Mouse (Mus musculus): Measurements from ENCODE around the gene 3830406C13Rik. TPM values are rescaled to one million over a fixed set of nuclear protein-coding genes. Genes with fewer than 3 reads are reported as not detected.

3830406C13Rik gene
- polyA plus RNA-seq, 1 experiment, result 0.63 TPM

DNA sequence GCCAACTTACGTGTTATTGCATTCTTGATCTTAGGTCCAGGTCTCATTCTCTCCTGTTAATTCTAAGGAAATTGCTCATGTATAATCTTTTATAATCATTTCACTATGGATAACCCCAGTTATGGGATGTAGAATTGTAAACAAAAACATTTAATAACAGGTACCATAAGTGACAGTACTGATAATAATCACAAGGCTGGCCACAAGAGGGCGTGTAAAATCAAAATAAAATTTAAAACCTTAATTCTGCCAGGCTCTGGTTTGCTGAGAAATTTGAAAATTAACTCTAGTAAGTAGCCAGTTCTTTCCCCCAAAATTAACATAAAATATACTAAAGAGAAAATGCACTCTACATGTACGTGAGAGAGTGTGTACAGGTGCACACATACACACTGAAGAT, 16.7 kb downstream of the 3830406C13Rik start:
- H3K4me3 ChIP-seq (replicated peaks), result no peak overlapping the region
- no peaks in the 10 kb centered on the region for H3K27me3 ChIP-seq (ENCODE audit: control insufficient read depth)
- no peaks in the 10 kb centered on the region for H3K9me3 ChIP-seq (ENCODE audit: control insufficient read depth, low read length)
- H3K36me3 ChIP-seq (ENCODE audit: control insufficient read depth), result peaks cover 27% of the 10 kb centered on the region
- no peaks in the 10 kb centered on the region for H3K4me1 ChIP-seq (ENCODE audit: control insufficient read depth)
- no peak for TF ChIP-seq GATA1 (IDR thresholded peaks at IDR 0.05; ENCODE audit: low read length)
- no peak for TF ChIP-seq TAL1 (IDR thresholded peaks at IDR 0.05; ENCODE audit: low read length)

DNA sequence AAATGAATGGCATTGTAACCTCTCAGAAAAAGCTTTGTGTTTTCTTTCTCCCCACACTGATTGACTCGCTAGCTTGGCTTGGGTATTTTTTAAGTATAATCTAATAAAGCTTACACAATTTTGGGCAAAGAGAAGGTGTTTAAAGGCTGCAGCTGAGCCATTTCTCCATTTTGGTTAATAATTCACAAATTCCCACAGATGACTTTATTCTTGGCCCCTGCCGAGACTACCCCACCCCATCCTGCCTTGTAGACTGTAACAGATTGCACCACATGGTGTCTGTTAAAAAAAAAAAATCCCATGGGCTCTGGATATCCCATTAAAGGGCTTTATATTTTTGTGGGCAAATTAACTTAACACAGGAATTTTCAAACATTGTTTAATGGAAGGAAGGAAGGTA, 19.1 kb downstream of the 3830406C13Rik start:
- Histone ChIP-seq H3K9me3 (ENCODE audit: control insufficient read depth, low read length) (no peaks in the 10 kb centered on the region), H3K4me1 (ENCODE audit: control insufficient read depth) (no peaks in the 10 kb centered on the region), H3K27me3 (ENCODE audit: control insufficient read depth) (no peaks in the 10 kb centered on the region), H3K36me3 (ENCODE audit: control insufficient read depth) (peaks cover 17% of the 10 kb centered on the region), H3K4me3 (replicated peaks) (no peak overlapping the region)
- TF ChIP-seq GATA1 (IDR thresholded peaks at IDR 0.05; ENCODE audit: low read length), result no peak
- TF ChIP-seq TAL1 (IDR thresholded peaks at IDR 0.05; ENCODE audit: low read length), result no peak

DNA sequence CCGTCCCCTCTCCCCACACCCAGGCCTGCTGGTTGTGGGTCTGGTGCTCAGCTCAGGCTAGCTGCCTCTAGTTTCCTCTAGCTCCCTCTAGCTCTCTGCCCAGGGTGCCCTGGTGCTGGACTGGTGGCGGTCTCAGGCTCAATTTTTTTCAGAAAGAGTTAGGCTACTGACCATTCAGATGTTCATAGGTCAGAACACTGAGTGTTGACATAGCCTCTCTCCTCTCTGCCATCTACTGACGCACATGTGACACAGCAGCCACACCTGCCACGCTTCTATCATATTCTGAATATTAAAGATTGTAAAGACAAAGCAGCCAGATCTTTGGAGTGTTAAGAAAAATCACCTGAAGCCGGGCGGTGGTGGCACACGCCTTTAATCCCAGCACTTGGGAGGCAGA, 49.6 kb downstream of the 3830406C13Rik start:
- H3K9me3 ChIP-seq (ENCODE audit: control insufficient read depth, low read length), result no peaks in the 10 kb centered on the region
- no peaks in the 10 kb centered on the region for H3K4me1 ChIP-seq (ENCODE audit: control insufficient read depth)
- H3K27me3 ChIP-seq (ENCODE audit: control insufficient read depth), result peaks cover 30% of the 10 kb centered on the region
- no peaks in the 10 kb centered on the region for H3K36me3 ChIP-seq (ENCODE audit: control insufficient read depth)
- TF ChIP-seq GATA1 (IDR thresholded peaks at IDR 0.05; ENCODE audit: low read length), result no peak
- TF ChIP-seq TAL1 (IDR thresholded peaks at IDR 0.05; ENCODE audit: low read length), result no peak
- H3K4me3 ChIP-seq (replicated peaks), result no peak overlapping the region

DNA sequence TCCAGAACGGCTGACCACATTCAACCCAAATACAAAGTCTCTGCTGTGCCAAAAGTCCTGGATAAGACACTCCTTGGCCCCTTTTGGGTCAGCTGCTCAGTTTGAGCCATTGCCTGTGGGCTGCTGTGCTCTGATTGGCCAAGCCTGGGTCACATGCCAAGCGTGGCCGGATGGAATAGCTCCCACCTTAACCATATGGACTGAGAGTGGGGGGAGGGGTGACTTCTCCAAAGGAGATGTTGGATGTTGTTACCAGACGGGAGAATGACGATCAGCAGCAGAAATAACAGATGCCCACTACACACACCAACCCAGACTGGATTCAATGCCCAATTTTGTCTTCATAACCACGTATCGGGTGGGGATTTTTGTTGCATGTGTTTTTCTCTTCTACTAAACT, 51.0 kb downstream of the 3830406C13Rik start:
- Histone ChIP-seq H3K4me1 (ENCODE audit: control insufficient read depth) (no peaks in the 10 kb centered on the region), H3K27me3 (ENCODE audit: control insufficient read depth) (peaks cover 43% of the 10 kb centered on the region), H3K4me3 (replicated peaks) (no peak overlapping the region), H3K36me3 (ENCODE audit: control insufficient read depth) (no peaks in the 10 kb centered on the region), H3K9me3 (ENCODE audit: control insufficient read depth, low read length) (no peaks in the 10 kb centered on the region)
- TF ChIP-seq GATA1 (IDR thresholded peaks at IDR 0.05; ENCODE audit: low read length) (no peak), TAL1 (IDR thresholded peaks at IDR 0.05; ENCODE audit: low read length) (no peak)

DNA sequence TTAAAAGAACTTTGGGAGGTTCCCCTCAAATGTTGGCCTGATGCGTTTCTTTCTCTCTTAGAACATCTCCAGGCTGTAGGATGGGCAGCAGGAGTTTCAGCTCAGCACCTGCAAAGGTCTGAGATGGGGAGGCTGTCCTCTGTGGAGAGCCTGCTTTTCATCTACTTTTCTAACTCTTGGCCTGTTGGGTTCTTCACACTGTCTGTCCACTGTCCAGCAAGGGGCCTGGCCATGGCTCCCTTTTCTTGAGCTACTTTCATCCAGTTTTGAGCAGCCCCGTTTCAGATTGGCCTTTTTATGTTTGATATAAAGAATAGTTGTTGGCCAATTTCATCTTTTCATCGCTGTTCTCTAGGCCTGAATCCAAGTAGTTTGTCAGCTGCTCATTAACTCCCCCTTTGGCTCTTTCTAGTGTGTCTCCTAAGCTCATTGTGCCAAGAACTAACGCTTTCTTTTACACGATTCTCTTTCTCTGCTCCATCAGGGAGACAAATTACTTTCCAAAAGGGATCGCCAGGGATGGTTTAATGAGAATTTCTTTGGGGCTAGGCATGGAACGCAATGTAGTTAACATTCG, 53.5 kb downstream of the 3830406C13Rik start:
- TF ChIP-seq TAL1 (IDR thresholded peaks at IDR 0.05; ENCODE audit: low read length) (no peak), GATA1 (IDR thresholded peaks at IDR 0.05; ENCODE audit: low read length) (no peak)
- Histone ChIP-seq H3K9me3 (ENCODE audit: control insufficient read depth, low read length) (no peaks in the 10 kb centered on the region), H3K4me1 (ENCODE audit: control insufficient read depth) (no peaks in the 10 kb centered on the region), H3K36me3 (ENCODE audit: control insufficient read depth) (no peaks in the 10 kb centered on the region), H3K4me3 (replicated peaks) (no peak overlapping the region), H3K27me3 (ENCODE audit: control insufficient read depth) (peaks cover 69% of the 10 kb centered on the region)

DNA sequence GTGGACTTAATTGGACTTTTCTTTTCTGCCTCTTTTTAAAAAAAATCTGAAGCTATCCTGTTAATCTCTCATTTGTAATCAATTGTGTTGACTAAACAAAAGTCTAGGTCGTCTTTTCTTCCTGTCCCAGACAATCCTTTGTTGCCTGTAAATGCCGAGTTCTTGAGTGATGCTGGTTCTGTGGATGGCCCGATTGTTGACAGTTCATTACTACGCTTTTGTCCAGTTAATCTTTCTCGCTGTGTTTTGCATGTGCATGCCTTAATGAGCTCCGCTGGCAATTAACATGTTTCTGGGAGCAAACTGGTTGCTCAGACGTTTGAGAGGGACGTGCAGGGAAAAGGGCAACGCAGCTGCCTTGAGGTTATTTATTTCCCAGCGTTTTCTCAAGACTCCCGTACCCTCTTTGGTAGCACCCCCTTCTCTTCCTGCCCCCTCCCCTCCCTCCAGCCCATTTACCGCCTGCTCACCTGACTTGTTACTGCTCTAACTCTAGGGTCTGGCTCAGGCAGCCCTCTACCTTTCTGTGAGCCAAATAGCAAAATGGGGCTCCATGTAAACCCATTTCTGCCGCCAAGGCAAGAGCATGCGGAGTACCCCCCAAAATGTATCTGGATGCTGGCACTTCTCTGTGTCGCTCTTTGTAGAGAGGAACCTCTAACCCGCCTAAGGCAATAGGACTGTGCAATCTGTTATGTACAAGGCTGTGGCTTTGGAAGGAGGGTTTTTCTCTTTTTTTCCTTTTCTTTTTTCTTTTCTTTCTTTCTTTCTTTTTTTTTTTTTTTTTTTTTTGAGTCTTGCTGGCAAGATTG, 54.2 kb downstream of the 3830406C13Rik start:
- Histone ChIP-seq H3K4me3 (replicated peaks) (no peak overlapping the region), H3K4me1 (ENCODE audit: control insufficient read depth) (no peaks in the 10 kb centered on the region), H3K9me3 (ENCODE audit: control insufficient read depth, low read length) (no peaks in the 10 kb centered on the region), H3K27me3 (ENCODE audit: control insufficient read depth) (peaks cover 76% of the 10 kb centered on the region), H3K36me3 (ENCODE audit: control insufficient read depth) (no peaks in the 10 kb centered on the region)
- TF ChIP-seq GATA1 (IDR thresholded peaks at IDR 0.05; ENCODE audit: low read length) (no peak), TAL1 (IDR thresholded peaks at IDR 0.05; ENCODE audit: low read length) (no peak)

DNA sequence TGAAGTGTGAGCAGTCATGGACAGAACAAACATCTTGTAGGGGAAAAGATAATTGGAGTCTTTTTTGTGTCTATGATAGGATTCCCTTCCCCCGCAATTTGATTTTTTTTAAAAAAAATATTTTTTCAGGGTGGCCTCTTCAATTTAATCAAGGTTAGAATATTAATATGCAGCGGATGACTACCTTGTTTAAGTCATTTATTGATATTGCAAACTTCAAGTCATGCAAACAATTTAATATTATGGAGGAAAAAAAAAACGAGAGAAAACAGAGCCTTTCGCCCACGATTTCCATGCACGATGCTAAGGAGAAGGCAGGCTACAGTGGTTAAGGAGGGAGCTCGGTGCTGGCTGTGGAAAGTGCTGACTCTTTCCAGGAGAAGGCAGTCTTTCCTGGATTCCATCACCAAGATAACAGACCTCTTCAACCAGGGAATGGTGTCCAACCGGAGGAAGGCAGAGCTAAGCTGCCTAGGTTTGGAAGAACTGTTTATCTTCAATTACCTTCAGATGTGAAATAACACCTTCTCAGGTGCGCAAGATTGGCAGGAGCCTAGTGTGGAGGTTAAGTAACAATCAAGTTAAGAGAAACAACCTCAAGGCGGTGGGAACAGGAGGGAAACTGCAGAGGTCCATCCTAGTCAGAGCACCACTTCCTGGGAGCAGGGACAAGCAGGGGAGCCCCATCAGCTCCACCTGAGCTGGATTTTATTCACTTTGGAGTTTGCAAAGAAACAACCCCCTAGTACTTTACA, 55.0 kb downstream of the 3830406C13Rik start:
- Histone ChIP-seq H3K27me3 (ENCODE audit: control insufficient read depth) (peaks cover 84% of the 10 kb centered on the region), H3K36me3 (ENCODE audit: control insufficient read depth) (no peaks in the 10 kb centered on the region), H3K4me1 (ENCODE audit: control insufficient read depth) (no peaks in the 10 kb centered on the region), H3K4me3 (replicated peaks) (no peak overlapping the region), H3K9me3 (ENCODE audit: control insufficient read depth, low read length) (no peaks in the 10 kb centered on the region)
- TF ChIP-seq TAL1 (IDR thresholded peaks at IDR 0.05; ENCODE audit: low read length) (no peak), GATA1 (IDR thresholded peaks at IDR 0.05; ENCODE audit: low read length) (no peak)

DNA sequence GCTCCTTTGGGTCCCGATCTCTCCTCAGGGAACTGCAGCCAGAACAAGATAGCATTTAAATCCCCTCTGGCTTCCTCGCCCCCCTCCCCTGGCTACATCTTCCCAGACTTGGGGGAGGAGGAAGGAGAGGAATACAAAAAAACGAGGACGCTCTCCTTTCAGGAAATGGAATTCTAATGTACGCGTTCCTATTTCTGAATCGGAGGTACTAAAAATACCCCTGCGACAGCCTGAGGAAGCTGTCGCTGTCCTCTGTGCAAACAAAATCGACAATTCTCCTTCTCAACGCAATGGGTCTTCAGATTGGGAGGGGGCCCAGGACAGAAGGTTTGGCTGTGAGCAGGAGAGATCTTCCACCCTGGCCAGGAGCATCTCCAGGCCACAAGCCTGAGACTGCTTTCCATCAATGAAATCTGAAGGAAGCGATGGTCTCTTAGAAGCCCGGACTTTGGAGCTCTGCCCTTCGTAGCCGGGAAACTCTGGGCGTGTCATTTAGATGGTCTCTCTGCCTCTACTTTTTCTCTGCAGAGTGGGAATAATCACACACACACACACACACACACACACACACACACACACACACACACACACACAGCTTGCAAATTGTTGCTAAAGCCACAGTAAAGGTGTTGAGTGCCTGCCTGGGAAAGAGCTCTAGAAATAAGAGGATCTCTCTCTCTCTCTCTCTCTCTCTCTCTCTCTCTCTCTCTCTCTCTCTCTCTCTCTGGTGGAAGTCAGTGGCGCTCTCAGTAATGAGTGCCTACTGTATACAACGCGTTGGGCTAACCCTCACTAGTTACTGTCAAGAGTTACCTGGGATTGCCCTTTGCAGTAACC, 56.5 kb downstream of the 3830406C13Rik start:
- H3K4me3 ChIP-seq (replicated peaks), result no peak overlapping the region
- H3K36me3 ChIP-seq (ENCODE audit: control insufficient read depth), result no peaks in the 10 kb centered on the region
- no peak for TF ChIP-seq TAL1 (IDR thresholded peaks at IDR 0.05; ENCODE audit: low read length)
- peaks cover 96% of the 10 kb centered on the region for H3K27me3 ChIP-seq (ENCODE audit: control insufficient read depth)
- H3K4me1 ChIP-seq (ENCODE audit: control insufficient read depth), result no peaks in the 10 kb centered on the region
- H3K9me3 ChIP-seq (ENCODE audit: control insufficient read depth, low read length), result no peaks in the 10 kb centered on the region

Data from erythroblast, embryonic 14.5 days (primary cell).